19 mouse cellular contexts compared by ENCODE assay signal in the genomic region with DNA sequence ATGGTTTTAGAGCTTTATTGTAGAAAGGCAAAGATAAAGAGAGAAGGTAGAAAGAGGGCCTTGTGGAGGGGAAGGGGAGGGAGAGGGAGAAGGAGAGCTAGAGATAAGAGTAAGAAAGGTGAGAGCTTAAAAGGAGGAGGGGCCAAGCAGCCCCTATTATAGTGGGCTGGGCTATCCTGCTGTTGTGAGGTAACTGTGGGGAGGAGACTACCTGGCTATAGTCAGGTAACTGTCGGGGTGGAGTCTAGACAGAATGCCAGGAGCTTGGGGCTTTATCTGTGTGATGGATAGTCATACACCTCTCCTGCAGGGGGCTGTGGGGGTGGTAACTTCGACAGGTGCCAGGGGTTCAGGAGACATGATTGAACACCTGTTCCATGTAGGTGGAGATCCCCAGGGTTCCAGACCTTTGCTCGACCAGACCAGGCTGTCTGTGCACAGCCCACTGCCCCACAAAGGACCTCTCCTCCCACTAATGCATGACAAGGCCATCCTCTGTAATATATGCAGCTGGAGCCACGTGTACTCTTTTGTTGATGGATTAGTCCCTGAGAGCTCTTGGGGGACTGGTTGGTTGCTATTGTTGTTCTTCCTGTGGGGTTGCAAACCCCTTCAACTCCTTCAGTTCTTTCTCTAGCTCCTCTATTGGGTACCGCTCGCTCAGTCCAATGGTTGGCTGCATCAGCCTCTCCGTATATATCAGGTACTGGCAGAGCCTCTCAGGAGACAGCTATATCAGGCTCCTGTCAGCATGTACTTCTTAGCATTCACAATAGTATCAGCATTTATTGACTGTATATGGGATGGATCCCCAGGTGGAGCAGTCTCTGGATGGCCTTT. TPM values are rescaled to one million over a fixed set of nuclear protein-coding genes. Genes with fewer than 3 reads are reported as not detected.
DNase-seq lines count a peak whose midpoint lies in the region; ATAC-seq and TF ChIP-seq lines count a peak whose summit lies in the region.
"Had no signal": no experiment of that assay in that cellular context is flagged by ENCODE, and none has a peak within 500 bp of the region (broad histone marks: within the 10 kb centered on the region; RNA-seq: fewer than 3 reads in every experiment).

No protein-coding gene starts in this region.

- H3K9ac ChIP-seq in hindbrain, embryonic 11.5 days (ENCODE audit: low read depth, low read length) = no peak overlapping the region
- H3K9ac ChIP-seq in hindbrain, embryonic 13.5 days = no peak overlapping the region
- H3K9ac ChIP-seq in midbrain, embryonic 11.5 days (ENCODE audit: low read length) = no peak overlapping the region
- H3K9ac ChIP-seq in midbrain, postnatal 0 days (replicated peaks; ENCODE audit: low read length, poor library complexity, severe bottlenecking) = no peak overlapping the region
- no peak overlapping the region for H3K9ac ChIP-seq in midbrain, embryonic 14.5 days (replicated peaks; ENCODE audit: low read length)
- H3K9ac ChIP-seq in forebrain, embryonic 12.5 days = no peak overlapping the region
- H3K9ac ChIP-seq: lung, embryonic 14.5 days; neural tube, embryonic 12.5 days had no signal

- no peak for TF ChIP-seq CTCF in midbrain, postnatal 0 days (IDR thresholded peaks at IDR 0.05)
- no peak for TF ChIP-seq CTCF in brain, embryonic 14.5 days (IDR thresholded peaks at IDR 0.05; ENCODE audit: borderline replicate concordance, extremely low read depth, insufficient read depth, insufficient read length)

- no peaks in the 10 kb centered on the region for H3K9me3 ChIP-seq in hindbrain, embryonic 11.5 days (ENCODE audit: control insufficient read depth, low read length)
- peaks cover 4% of the 10 kb centered on the region for H3K9me3 ChIP-seq in hindbrain, embryonic 13.5 days
- no peaks in the 10 kb centered on the region for H3K9me3 ChIP-seq in midbrain, embryonic 11.5 days (ENCODE audit: control insufficient read depth, low read length)
- 0 out of 2 replicates have a peak, but pooled peaks cover 4% of the 10 kb centered on the region for H3K9me3 ChIP-seq in midbrain, postnatal 0 days (ENCODE audit: low read length)
- H3K9me3 ChIP-seq in midbrain, embryonic 14.5 days (ENCODE audit: control insufficient read depth, low read length) = no peaks in the 10 kb centered on the region
- peaks cover 5% of the 10 kb centered on the region; the same call in 1 of the 2 replicates for H3K9me3 ChIP-seq in forebrain, embryonic 12.5 days

- no peaks in the 10 kb centered on the region for H3K4me1 ChIP-seq in hindbrain, embryonic 11.5 days (replicated peaks; ENCODE audit: control insufficient read depth, insufficient read depth, low read length)
- no peaks in the 10 kb centered on the region for H3K4me1 ChIP-seq in hindbrain, embryonic 13.5 days (replicated peaks)
- H3K4me1 ChIP-seq in midbrain, embryonic 11.5 days (ENCODE audit: control insufficient read depth, insufficient read depth, low read length) = peaks cover 6% of the 10 kb centered on the region
- no peaks in the 10 kb centered on the region for H3K4me1 ChIP-seq in midbrain, postnatal 0 days (ENCODE audit: insufficient read depth, low read length)
- no peaks in the 10 kb centered on the region for H3K4me1 ChIP-seq in midbrain, embryonic 14.5 days (ENCODE audit: control insufficient read depth, insufficient read depth, low read length)
- peaks cover 7% of the 10 kb centered on the region for H3K4me1 ChIP-seq in forebrain, embryonic 12.5 days
- H3K4me1 ChIP-seq: neural tube, embryonic 12.5 days had no signal

- no peak overlapping the region for H3K27ac ChIP-seq in hindbrain, embryonic 11.5 days (ENCODE audit: low read depth, low read length)
- H3K27ac ChIP-seq in hindbrain, embryonic 13.5 days = no peak overlapping the region
- H3K27ac ChIP-seq in midbrain, embryonic 11.5 days (ENCODE audit: low read depth, low read length) = no peak overlapping the region
- no peak overlapping the region for H3K27ac ChIP-seq in midbrain, postnatal 0 days (ENCODE audit: low read depth, low read length)
- H3K27ac ChIP-seq in midbrain, embryonic 14.5 days (replicated peaks; ENCODE audit: low read depth, low read length) = no peak overlapping the region
- no peak overlapping the region for H3K27ac ChIP-seq in forebrain, embryonic 12.5 days
- H3K27ac ChIP-seq: gastrocnemius, adult 2 months; neural tube, embryonic 12.5 days had no signal

- no peak for TF ChIP-seq POLR2A in brain, embryonic 14.5 days (IDR thresholded peaks at IDR 0.05; ENCODE audit: borderline replicate concordance, extremely low read depth, insufficient read depth, insufficient read length, poor library complexity, severe bottlenecking)

- no peak overlapping the region for H3K4me2 ChIP-seq in hindbrain, embryonic 11.5 days (replicated peaks; ENCODE audit: low read depth, low read length)
- H3K4me2 ChIP-seq in hindbrain, embryonic 13.5 days = no peak overlapping the region
- no peak overlapping the region for H3K4me2 ChIP-seq in midbrain, embryonic 11.5 days
- no peak overlapping the region for H3K4me2 ChIP-seq in midbrain, postnatal 0 days (ENCODE audit: low read depth, low read length, poor library complexity, severe bottlenecking)
- H3K4me2 ChIP-seq in midbrain, embryonic 14.5 days (ENCODE audit: low read length) = no peak overlapping the region
- no peak overlapping the region; the same call in 1 of the 2 replicates for H3K4me2 ChIP-seq in forebrain, embryonic 12.5 days
- H3K4me2 ChIP-seq: lung, embryonic 14.5 days had no signal

- no peaks in the 10 kb centered on the region for H3K36me3 ChIP-seq in hindbrain, embryonic 11.5 days (ENCODE audit: control insufficient read depth, insufficient read depth, low read length)
- no peaks in the 10 kb centered on the region for H3K36me3 ChIP-seq in hindbrain, embryonic 13.5 days
- no peaks in the 10 kb centered on the region for H3K36me3 ChIP-seq in midbrain, embryonic 11.5 days (ENCODE audit: control insufficient read depth, insufficient read depth, low read length)
- H3K36me3 ChIP-seq in midbrain, postnatal 0 days (ENCODE audit: insufficient read depth, low read length) = no peaks in the 10 kb centered on the region
- no peaks in the 10 kb centered on the region for H3K36me3 ChIP-seq in midbrain, embryonic 14.5 days (ENCODE audit: control insufficient read depth, insufficient read depth, low read length)
- no peaks in the 10 kb centered on the region for H3K36me3 ChIP-seq in forebrain, embryonic 12.5 days (replicated peaks)
- H3K36me3 ChIP-seq: neural tube, embryonic 12.5 days had no signal

- H3K4me3 ChIP-seq in hindbrain, embryonic 11.5 days (ENCODE audit: low read depth, low read length) = no peak overlapping the region
- no peak overlapping the region for H3K4me3 ChIP-seq in hindbrain, embryonic 13.5 days
- no peak overlapping the region for H3K4me3 ChIP-seq in midbrain, embryonic 11.5 days (ENCODE audit: low read depth, low read length)
- no peak overlapping the region for H3K4me3 ChIP-seq in midbrain, postnatal 0 days (ENCODE audit: low read depth, low read length)
- H3K4me3 ChIP-seq in midbrain, embryonic 14.5 days (replicated peaks; ENCODE audit: low read depth, low read length) = no peak overlapping the region
- H3K4me3 ChIP-seq in forebrain, embryonic 12.5 days (replicated peaks) = no peak overlapping the region
- H3K4me3 ChIP-seq: gastrocnemius, adult 2 months; neural tube, embryonic 12.5 days had no signal

- H3K27me3 ChIP-seq in hindbrain, embryonic 11.5 days (ENCODE audit: control insufficient read depth, insufficient read depth, low read length) = no peaks in the 10 kb centered on the region
- peaks cover 12% of the 10 kb centered on the region for H3K27me3 ChIP-seq in hindbrain, embryonic 13.5 days
- peaks cover 3% of the 10 kb centered on the region; the same call in 1 of the 2 replicates for H3K27me3 ChIP-seq in midbrain, embryonic 11.5 days (ENCODE audit: control insufficient read depth, insufficient read depth, low read length)
- H3K27me3 ChIP-seq in midbrain, postnatal 0 days (ENCODE audit: insufficient read depth, low read length) = no peaks in the 10 kb centered on the region
- H3K27me3 ChIP-seq in midbrain, embryonic 14.5 days (ENCODE audit: control insufficient read depth, insufficient read depth, low read length) = no peaks in the 10 kb centered on the region; the same call in 1 of the 2 replicates
- H3K27me3 ChIP-seq in forebrain, embryonic 12.5 days = peaks cover 20% of the 10 kb centered on the region

- WGBS in hindbrain, embryonic 11.5 days = 17% methylated on average over 7 of the region's 7 CpGs
- 24% methylated on average over 7 of the region's 7 CpGs for WGBS in hindbrain, embryonic 13.5 days
- 6% methylated on average over 7 of the region's 7 CpGs for WGBS in midbrain, embryonic 11.5 days
- WGBS in midbrain, postnatal 0 days = 12% methylated on average over 7 of the region's 7 CpGs
- 7% methylated on average over 7 of the region's 7 CpGs for WGBS in midbrain, embryonic 14.5 days
- WGBS in forebrain, embryonic 12.5 days = 9% methylated on average over 7 of the region's 7 CpGs

- ATAC-seq in hindbrain, embryonic 11.5 days (ENCODE audit: low FRiP score) = no peak
- ATAC-seq in hindbrain, embryonic 13.5 days (ENCODE audit: low FRiP score) = no peak
- peak; percentile 87 for ATAC-seq in midbrain, embryonic 11.5 days (ENCODE audit: low FRiP score)
- ATAC-seq in midbrain, postnatal 0 days (ENCODE audit: low FRiP score) = no peak
- ATAC-seq in midbrain, embryonic 14.5 days (ENCODE audit: low FRiP score, low TSS enrichment) = no peak
- ATAC-seq in forebrain, embryonic 12.5 days (ENCODE audit: low FRiP score) = no peak
- ATAC-seq: inflammation-experienced regulatory T-cells, adult 6 months had no signal

- peak; percentile 25 for DNase-seq in hindbrain, embryonic 11.5 days (ENCODE audit: low spot score)
- DNase-seq in midbrain, embryonic 11.5 days (ENCODE audit: low spot score, missing footprints) = peak; percentile 89
- no peak for DNase-seq in midbrain, postnatal 0 days (ENCODE audit: low spot score)
- DNase-seq in brain, embryonic 14.5 days (ENCODE audit: low read depth) = peak; percentile 18
- peak; percentile 20 for DNase-seq in midbrain, embryonic 14.5 days
- DNase-seq in cerebellum, adult 18-20 months = no peak
- DNase-seq: cerebellum, postnatal 36 days; gastrocnemius, adult 2 months; heart, adult 18-20 months; heart, postnatal 10 days; kidney, postnatal 36 days; lung, embryonic 14.5 days; lung, postnatal 4 days; spleen, adult 18-20 months; thymus, postnatal 14 days had no signal

RNA-seq across cellular contexts. Expression of a gene that starts 30.1 kb away (rescaled TPM):
- 97.3 and 118 TPM in 2 replicates for polyA plus RNA-seq in hindbrain, embryonic 11.5 days (2014; fragmentation: Nextera tagmentation; extraction: Ambion mirVana)
- polyA plus RNA-seq in hindbrain, embryonic 13.5 days (2015; fragmentation: Nextera tagmentation; extraction: Ambion mirVana) = 92.0 and 95.9 TPM in 2 replicates
- 120 and 127 TPM in 2 replicates for polyA plus RNA-seq in midbrain, embryonic 11.5 days (2014; fragmentation: Nextera tagmentation; extraction: Ambion mirVana)
- total RNA-seq in midbrain, postnatal 0 days (2014; rRNA removed) = 72.6 and 81.0 TPM in 2 replicates
- polyA plus RNA-seq in midbrain, postnatal 0 days (2015; fragmentation: Nextera tagmentation; extraction: Ambion mirVana) = 56.9 and 57.9 TPM in 2 replicates
- polyA plus RNA-seq in brain, embryonic 14.5 days (2012; rRNA removed) = 75.1 and 76.8 TPM in 2 replicates
- 63.9 and 102 TPM in 2 replicates for polyA plus RNA-seq in midbrain, embryonic 14.5 days (2014; fragmentation: Nextera tagmentation; extraction: Ambion mirVana)
- 119 and 123 TPM in 2 replicates for polyA plus RNA-seq in forebrain, embryonic 12.5 days (2016; fragmentation: Nextera tagmentation; extraction: Ambion mirVana)

RNA-seq across cellular contexts. Expression of a gene that starts 54.2 kb away (rescaled TPM):
- polyA plus RNA-seq in hindbrain, embryonic 11.5 days (2014; fragmentation: Nextera tagmentation; extraction: Ambion mirVana) = 5.7 and 6.1 TPM in 2 replicates
- polyA plus RNA-seq in hindbrain, embryonic 13.5 days (2015; fragmentation: Nextera tagmentation; extraction: Ambion mirVana) = 8.4 and 9.9 TPM in 2 replicates
- 4.9 and 6.8 TPM in 2 replicates for polyA plus RNA-seq in midbrain, embryonic 11.5 days (2014; fragmentation: Nextera tagmentation; extraction: Ambion mirVana)
- total RNA-seq in midbrain, postnatal 0 days (2014; rRNA removed) = 13.8 and 18.5 TPM in 2 replicates
- 10.7 and 12.4 TPM in 2 replicates for polyA plus RNA-seq in midbrain, postnatal 0 days (2015; fragmentation: Nextera tagmentation; extraction: Ambion mirVana)
- polyA plus RNA-seq in brain, embryonic 14.5 days (2012; rRNA removed) = 5.7 and 10.6 TPM in 2 replicates
- 3.2 and 3.8 TPM in 2 replicates for polyA plus RNA-seq in midbrain, embryonic 14.5 days (2014; fragmentation: Nextera tagmentation; extraction: Ambion mirVana)
- polyA plus RNA-seq in forebrain, embryonic 12.5 days (2016; fragmentation: Nextera tagmentation; extraction: Ambion mirVana) = 8.6 and 9.2 TPM in 2 replicates

Comparison
In these comparisons a context has a peak if more than half of its experiments do, and no peak if none do; other contexts are left out.
1. DNase-seq: peak in hindbrain, embryonic 11.5 days (single experiment), midbrain, embryonic 11.5 days (single experiment), brain, embryonic 14.5 days (single experiment) and midbrain, embryonic 14.5 days (single experiment); none in midbrain, postnatal 0 days (single experiment) and cerebellum, adult 18-20 months (0 of 2).